In the genomic region with DNA sequence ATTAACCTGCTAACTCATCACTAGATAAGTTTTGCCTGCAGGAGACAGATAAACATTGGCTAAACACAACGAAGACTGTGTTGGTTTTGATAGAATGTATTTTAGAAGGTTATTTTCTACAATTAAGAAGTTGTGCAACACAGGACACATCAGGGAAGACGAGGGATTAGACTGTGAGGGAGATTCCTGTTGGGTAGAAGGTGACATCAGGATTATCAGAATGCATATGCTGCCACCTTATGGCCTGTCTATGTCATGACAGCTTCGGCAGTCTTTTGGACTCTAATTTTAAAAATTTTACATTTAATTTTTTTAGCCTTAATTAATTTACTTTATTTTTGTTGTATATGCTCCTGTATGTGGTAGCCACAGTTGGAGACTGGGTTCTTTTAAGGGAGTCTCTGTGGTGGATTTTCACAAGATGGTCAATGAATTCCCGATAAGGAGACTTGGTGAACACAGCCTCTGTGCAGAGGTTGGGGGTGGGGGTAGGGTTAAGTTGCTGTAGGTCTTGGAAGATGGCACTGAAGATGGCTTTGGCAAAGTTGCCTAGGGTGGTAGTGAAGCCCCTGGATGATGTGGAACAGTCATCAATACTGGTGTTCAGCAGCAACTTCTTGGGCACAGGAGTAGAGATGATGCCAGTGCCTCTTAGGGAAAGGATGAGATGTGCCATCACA, we compare ENCODE assay signal across 10 mouse cellular contexts. TPM values are rescaled to one million over a fixed set of nuclear protein-coding genes. Genes with fewer than 3 reads are reported as not detected.
DNase-seq lines count a peak whose midpoint lies in the region; ATAC-seq and TF ChIP-seq lines count a peak whose summit lies in the region.
"Had no signal": no experiment of that assay in that cellular context is flagged by ENCODE, and none has a peak within 500 bp of the region (broad histone marks: within the 10 kb centered on the region; RNA-seq: fewer than 3 reads in every experiment).

No protein-coding gene starts in this region.

- intact Hi-C loops in left cerebral cortex, adult 2 months (cut with DNase I), result loop anchor here (1.0 to 5.0 kb wide), 3 partner anchors 56 to 296 kb away; a partner anchor contains a TSS
- intact Hi-C loops in gastrocnemius, postnatal 14 days (cut with DNase I; ENCODE audit: low total_unique reads), result loop anchor here (5.0 kb wide), 1 partner anchor 41 kb away; a partner anchor contains a TSS

- no peak for ATAC-seq in kidney, embryonic 15.5 days (replicated peaks; ENCODE audit: low FRiP score)

- no peaks in the 10 kb centered on the region for H3K36me3 ChIP-seq in kidney, embryonic 15.5 days
- no peaks in the 10 kb centered on the region for H3K36me3 ChIP-seq in CH12.LX (replicated peaks in 1 of 2; ENCODE audit: control insufficient read depth in 1 of 2, insufficient read depth in 1 of 2, low read length in 1 of 2)
- H3K36me3 ChIP-seq in myocyte (ENCODE audit: control insufficient read depth, insufficient read depth), result no peaks in the 10 kb centered on the region
- H3K36me3 ChIP-seq: embryonic facial prominence, embryonic 12.5 days; liver, embryonic 15.5 days had no signal

- no peaks in the 10 kb centered on the region for H3K9me3 ChIP-seq in kidney, embryonic 15.5 days (replicated peaks)
- no peaks in the 10 kb centered on the region for H3K9me3 ChIP-seq in CH12.LX (replicated peaks; ENCODE audit: low read length)
- H3K9me3 ChIP-seq: embryonic facial prominence, embryonic 12.5 days; liver, embryonic 15.5 days had no signal

- no peak overlapping the region for H3K9ac ChIP-seq in kidney, embryonic 15.5 days
- no peak overlapping the region for H3K9ac ChIP-seq in CH12.LX (ENCODE audit: insufficient read depth, low read depth)
- H3K9ac ChIP-seq: embryonic facial prominence, embryonic 12.5 days; liver, embryonic 15.5 days had no signal

- no peaks in the 10 kb centered on the region for H3K4me1 ChIP-seq in kidney, embryonic 15.5 days
- H3K4me1 ChIP-seq in CH12.LX (ENCODE audit: control insufficient read depth in 1 of 2, insufficient read depth in 2 of 2), result peaks cover 0 to 8% of the 10 kb centered on the region in 2 experiments; a peak in 2 of 4 replicates
- H3K4me1 ChIP-seq: embryonic facial prominence, embryonic 12.5 days; liver, embryonic 15.5 days had no signal

- H3K27ac ChIP-seq in kidney, embryonic 15.5 days, result no peak overlapping the region
- H3K27ac ChIP-seq in CH12.LX (ENCODE audit: insufficient read depth, low read depth), result no peak overlapping the region
- H3K27ac ChIP-seq in left cerebral cortex, adult 2 months, result no peak overlapping the region
- H3K27ac ChIP-seq: embryonic facial prominence, embryonic 12.5 days; liver, embryonic 15.5 days had no signal

- dilution Hi-C loops in CH12.LX (cut with MboI; ENCODE audit: extremely low pct_ligation_motif_present, extremely low pct_unique_long_range_greater_than_20kb, low sequenced_read_pairs), result no loop called here

- H3K4me2 ChIP-seq in kidney, embryonic 15.5 days, result no peak overlapping the region
- no peak overlapping the region for H3K4me2 ChIP-seq in CH12.LX (ENCODE audit: insufficient read depth, low read depth, poor library complexity, severe bottlenecking)
- no peak overlapping the region for H3K4me2 ChIP-seq in myocyte (ENCODE audit: low read depth)
- H3K4me2 ChIP-seq: embryonic facial prominence, embryonic 12.5 days; liver, embryonic 15.5 days had no signal

- no peak for TF ChIP-seq POLR2A in CH12.LX (IDR thresholded peaks at IDR 0.05; ENCODE audit: low read depth, low read length)
- no peak for TF ChIP-seq POLR2A in myocyte (IDR thresholded peaks at IDR 0.05; ENCODE audit: insufficient read length, low read depth)

- TF ChIP-seq RAD21 in CH12.LX (IDR thresholded peaks at IDR 0.05; ENCODE audit: low read depth, low read length), result peak; percentile 82

- H3ac ChIP-seq in myocyte (ENCODE audit: control insufficient read depth, insufficient read length), result no peak overlapping the region

- TF ChIP-seq EP300 in CH12.LX (IDR thresholded peaks at IDR 0.05; ENCODE audit: low read length), result no peak

- TF ChIP-seq CTCF in CH12.LX (conservative IDR thresholded peaks at IDR 0.05 in 1 of 2, IDR thresholded peaks at IDR 0.05 in 1 of 2; ENCODE audit: low read depth in 2 of 2, low read length in 2 of 2), result peak; percentile 80 to 82
- peak; percentile 89 for TF ChIP-seq CTCF in left cerebral cortex, adult 2 months (IDR thresholded peaks at IDR 0.05)

- H3K27me3 ChIP-seq in kidney, embryonic 15.5 days, result peaks cover 12% of the 10 kb centered on the region; the same call in 1 of the 2 replicates
- H3K27me3 ChIP-seq in CH12.LX (replicated peaks) (peaks cover 50% of the 10 kb centered on the region), myocyte (ENCODE audit: control insufficient read depth, insufficient read depth, insufficient read length) (peaks cover 6% of the 10 kb centered on the region)
- H3K27me3 ChIP-seq: embryonic facial prominence, embryonic 12.5 days; liver, embryonic 15.5 days had no signal

- no peak overlapping the region for H3K4me3 ChIP-seq in kidney, embryonic 15.5 days (replicated peaks)
- H3K4me3 ChIP-seq in CH12.LX (replicated peaks in 1 of 3; ENCODE audit: low read depth in 2 of 3, low read length in 2 of 3, poor library complexity in 1 of 3) (no peak overlapping the region), myocyte (no peak overlapping the region)
- H3K4me3 ChIP-seq in left cerebral cortex, adult 2 months, result no peak overlapping the region
- H3K4me3 ChIP-seq: embryonic facial prominence, embryonic 12.5 days; liver, embryonic 15.5 days had no signal

- DNase-seq in kidney, adult 9 months, result peak; percentile 31
- peak; percentile 32 for DNase-seq in CH12.LX (ENCODE audit: extremely low read depth)
- peak; percentile 7 for DNase-seq in adrenal gland, postnatal 25 days
- peak; percentile 2 to 29 for DNase-seq in frontal cortex, postnatal 36 days (ENCODE audit: low spot score in 2 of 2)
- peak; percentile 13 to 22 for DNase-seq in left cerebral cortex, adult 2 months (ENCODE audit: extremely low spot score in 1 of 2, low spot score in 2 of 2)
- no peak for DNase-seq in gastrocnemius, postnatal 14 days

- no peaks in the 10 kb centered on the region for H3K79me2 ChIP-seq in CH12.LX (replicated peaks; ENCODE audit: control insufficient read depth, extremely low read depth, insufficient read depth, poor library complexity, severe bottlenecking)
- no peaks in the 10 kb centered on the region for H3K79me2 ChIP-seq in myocyte (ENCODE audit: control insufficient read depth, insufficient read depth)

- in situ Hi-C loops in CH12.LX (cut with MboI; ENCODE audit: low pct_ligation_motif_present, low pct_unique_long_range_greater_than_20kb, low sequenced_read_pairs), result no loop called here

- WGBS in kidney, embryonic 15.5 days, result 24% methylated on average over 4 of the region's 4 CpGs

TF ChIP-seq in CH12.LX, 34 proteins besides CTCF, POLR2A, EP300 and RAD21:
- peak; percentile 39 for TF ChIP-seq SMC3 (IDR thresholded peaks at IDR 0.05; ENCODE audit: low read depth, low read length)
- no peak for TF ChIP-seq KAT2A (IDR thresholded peaks at IDR 0.05; ENCODE audit: insufficient replicate concordance, low read length)

TF ChIP-seq in myocyte, 11 proteins besides CTCF, POLR2A, EP300 and RAD21:
- no peak for TF ChIP-seq MYOD1 (IDR thresholded peaks at IDR 0.05; ENCODE audit: control insufficient read depth in 1 of 3, insufficient read length in 2 of 3, low read depth in 2 of 3)
- TF ChIP-seq CEBPB (IDR thresholded peaks at IDR 0.05; ENCODE audit: insufficient read depth, poor library complexity, severe bottlenecking), result 0 out of 2 replicates have a peak, but pooled peaks have one; percentile 20

RNA-seq across cellular contexts. Expression of a gene that starts 13.1 kb away (rescaled TPM):
- 19.3 and 31.5 TPM in 2 replicates for polyA plus RNA-seq in kidney, embryonic 15.5 days (2015; fragmentation: Nextera tagmentation; extraction: Ambion mirVana)
- total RNA-seq in CH12.LX (2012; rRNA removed), result not detected in 2 replicates
- not detected in 2 replicates for total RNA-seq in CH12.LX (2014; rRNA removed)
- not detected in 2 replicates for polyA plus RNA-seq in CH12.LX (2012; ENCODE audit: insufficient read length, low read depth)
- 0.91 TPM in 1 of 2 replicates, not detected in the other for total RNA-seq in adrenal gland, postnatal 25 days (2021)
- 1 to 10 TPM in 1 of 2 experiments, not detected in 1; 2.1 TPM for total RNA-seq in left cerebral cortex, adult 2 months (2021)
- polyA plus RNA-seq in myocyte (2012; fragmentation: generic; extraction: Trizol), result not detected
- total RNA-seq in gastrocnemius, postnatal 14 days (2021), result under 1 TPM in 1 of 2 experiments, not detected in 1; 0.76 TPM

RNA-seq across cellular contexts. Expression of a gene that starts 18.0 kb away (rescaled TPM):
- polyA plus RNA-seq in kidney, embryonic 15.5 days (2015; fragmentation: Nextera tagmentation; extraction: Ambion mirVana), result not detected in 2 replicates
- not detected in 2 replicates for total RNA-seq in CH12.LX (2012; rRNA removed)
- not detected in 2 replicates for total RNA-seq in CH12.LX (2014; rRNA removed)
- polyA plus RNA-seq in CH12.LX (2012; ENCODE audit: insufficient read length, low read depth), result not detected in 2 replicates
- total RNA-seq in adrenal gland, postnatal 25 days (2021), result not detected in 2 replicates
- not detected for total RNA-seq in left cerebral cortex, adult 2 months (2021)
- not detected for polyA plus RNA-seq in myocyte (2012; fragmentation: generic; extraction: Trizol)
- not detected for total RNA-seq in gastrocnemius, postnatal 14 days (2021)
- polyA plus RNA-seq: embryonic facial prominence, embryonic 12.5 days; liver, embryonic 15.5 days had no signal

RNA-seq across cellular contexts. Expression of a gene that starts 39.9 kb away (rescaled TPM):
- polyA plus RNA-seq in kidney, embryonic 15.5 days (2015; fragmentation: Nextera tagmentation; extraction: Ambion mirVana), result 34.3 and 50.5 TPM in 2 replicates
- total RNA-seq in CH12.LX (2012; rRNA removed) (not detected in 2 replicates), CH12.LX (2014; rRNA removed) (not detected in 2 replicates)
- polyA plus RNA-seq in CH12.LX (2012; ENCODE audit: insufficient read length, low read depth) (not detected in 2 replicates), myocyte (2012; fragmentation: generic; extraction: Trizol) (not detected)
- 0.76 TPM in 1 of 2 replicates, not detected in the other for total RNA-seq in adrenal gland, postnatal 25 days (2021)
- total RNA-seq in left cerebral cortex, adult 2 months (2021), result 1 to 10 TPM in 1 of 2 experiments, not detected in 1; 3.0 TPM
- total RNA-seq in gastrocnemius, postnatal 14 days (2021), result under 1 TPM in 1 of 2 experiments, not detected in 1; 0.71 TPM

RNA-seq across cellular contexts. Expression of a gene that starts 54.8 kb away (rescaled TPM):
- polyA plus RNA-seq in kidney, embryonic 15.5 days (2015; fragmentation: Nextera tagmentation; extraction: Ambion mirVana), result 0.16 and 0.17 TPM in 2 replicates
- total RNA-seq in CH12.LX (2012; rRNA removed), result not detected in 2 replicates
- total RNA-seq in CH12.LX (2014; rRNA removed), result not detected in 2 replicates
- not detected in 2 replicates for polyA plus RNA-seq in CH12.LX (2012; ENCODE audit: insufficient read length, low read depth)
- total RNA-seq in adrenal gland, postnatal 25 days (2021), result 0.33 TPM in 1 of 2 replicates, not detected in the other
- total RNA-seq in left cerebral cortex, adult 2 months (2021), result 1 to 10 TPM in 1 of 2 experiments, under 1 TPM in 1; 0.72 to 1.1 TPM
- polyA plus RNA-seq in myocyte (2012; fragmentation: generic; extraction: Trizol), result 0.37 TPM
- total RNA-seq in gastrocnemius, postnatal 14 days (2021), result under 1 TPM in 1 of 2 experiments, not detected in 1; 0.16 TPM
- polyA plus RNA-seq: liver, embryonic 15.5 days had no signal
